Mouse (Mus musculus) 3T3-L1 (cell line): ENCODE data around the gene Idh3a.

Source experiments
- DNase-seq: peaks from one replicate; pipeline ENCODE4 v3.0.0-alpha.2; 2015; ENCODE audit warnings: low read depth, low spot score

Gene Idh3a

GRCm38 (mm10) chr9:54647456-54647855, 61.3 kb downstream of the Idh3a start:
- DNase-seq, result peak; percentile 71

- peak; percentile 98 for DNase-seq
Observed at GRCm38 (mm10) chr9:54649360-54649759, 63.2 kb downstream of the Idh3a start.

- no peak for DNase-seq
Observed at GRCm38 (mm10) chr9:54652778-54653177, 66.6 kb downstream of the Idh3a start.
